Mouse (Mus musculus): ENCODE results near the gene Gale. TPM values are rescaled to one million over a fixed set of nuclear protein-coding genes. Genes with fewer than 3 reads are reported as not detected.

Gene Gale
- polyA plus RNA-seq, 1 experiment from 2014 or later, result 96.5 TPM

GRCm38 (mm10) chr4:135986301-135986942 is 22.9 kb downstream of the Gale start:
- Histone ChIP-seq H3K36me3 (replicated peaks; ENCODE audit: insufficient read depth, low read length) (peaks cover 25% of the 10 kb centered on the region), H3K27me3 (ENCODE audit: insufficient read depth, low read length) (no peaks in the 10 kb centered on the region), H3K9me3 (ENCODE audit: low read length) (no peaks in the 10 kb centered on the region), H3K4me2 (ENCODE audit: low read depth, low read length) (peak overlapping the region; percentile 91), H3K27ac (ENCODE audit: low read depth) (peak overlapping the region; percentile 96), H3K4me3 (ENCODE audit: low read depth, low read length) (peak overlapping the region; percentile 98), H3K4me1 (ENCODE audit: insufficient read depth) (peaks cover 21% of the 10 kb centered on the region), H3K9ac (replicated peaks) (peak overlapping the region; percentile 100)
- WGBS (ENCODE audit: insufficient replicate concordance), result 6% methylated on average over 22 of the region's 23 CpGs
- peak; percentile 4; the same call in 1 of the 2 replicates for ATAC-seq
- DNase-seq, result no peak
- TF ChIP-seq EP300 (IDR thresholded peaks at IDR 0.05; ENCODE audit: low read depth) (no peak), CTCF (IDR thresholded peaks at IDR 0.05; ENCODE audit: low read depth) (no peak)

- ATAC-seq, result peak; percentile 91
- H3K4me1 ChIP-seq (ENCODE audit: insufficient read depth), result peaks cover 21% of the 10 kb centered on the region
- no peaks in the 10 kb centered on the region for H3K9me3 ChIP-seq (ENCODE audit: low read length)
- peak within 1 kb of the TSS; percentile 100 for H3K9ac ChIP-seq (replicated peaks)
- peaks cover 22% of the 10 kb centered on the region for H3K36me3 ChIP-seq (replicated peaks; ENCODE audit: insufficient read depth, low read length)
- peak within 1 kb of the TSS; percentile 91 for H3K4me2 ChIP-seq (ENCODE audit: low read depth, low read length)
- H3K27ac ChIP-seq (ENCODE audit: low read depth), result peak within 1 kb of the TSS; percentile 96
- peak; percentile 94 for DNase-seq
- TF ChIP-seq EP300 (IDR thresholded peaks at IDR 0.05; ENCODE audit: low read depth) (no peak), CTCF (IDR thresholded peaks at IDR 0.05; ENCODE audit: low read depth) (peak; percentile 50)
- WGBS (ENCODE audit: insufficient replicate concordance), result under 1% methylated on average over 68 of the region's 81 CpGs
- H3K27me3 ChIP-seq (ENCODE audit: insufficient read depth, low read length), result no peaks in the 10 kb centered on the region
- peak within 1 kb of the TSS; percentile 98 for H3K4me3 ChIP-seq (ENCODE audit: low read depth, low read length)
Measured at GRCm38 (mm10) chr4:135986943-135987710, 23.6 kb downstream of the Gale start, which contains the start of gene Pithd1. TSS of gene Pithd1 (minus strand) at chr4:135987264.

DNA sequence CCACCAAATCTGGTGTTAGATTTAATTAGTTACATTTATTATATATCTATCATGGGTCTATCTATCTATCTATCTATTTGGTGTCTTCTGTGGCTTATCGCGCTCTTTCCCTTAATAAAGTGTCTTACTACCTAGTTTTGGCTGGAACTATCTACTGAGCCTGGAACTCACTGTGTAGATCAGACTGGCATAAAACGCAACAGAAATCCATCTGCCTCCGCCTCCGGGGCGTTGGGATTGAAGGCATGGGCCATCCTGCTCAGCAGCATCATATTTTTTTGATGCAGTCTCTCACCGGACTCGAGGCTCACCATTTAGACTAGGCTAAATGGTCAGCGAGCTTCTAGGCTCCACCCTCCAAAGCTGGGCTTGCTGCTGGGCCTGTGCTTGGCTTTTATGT is 24.2 kb downstream of the Gale start:
- Histone ChIP-seq H3K4me1 (ENCODE audit: insufficient read depth) (peaks cover 21% of the 10 kb centered on the region), H3K27ac (ENCODE audit: low read depth) (peak overlapping the region; percentile 96), H3K27me3 (ENCODE audit: insufficient read depth, low read length) (no peaks in the 10 kb centered on the region), H3K4me3 (ENCODE audit: low read depth, low read length) (peak overlapping the region; percentile 98), H3K9ac (replicated peaks) (peak overlapping the region; percentile 100), H3K36me3 (replicated peaks; ENCODE audit: insufficient read depth, low read length) (peaks cover 21% of the 10 kb centered on the region), H3K9me3 (ENCODE audit: low read length) (no peaks in the 10 kb centered on the region), H3K4me2 (ENCODE audit: low read depth, low read length) (peak overlapping the region; percentile 91)
- no peak for ATAC-seq
- WGBS (ENCODE audit: insufficient replicate concordance), result 74% methylated on average over 9 of the region's 9 CpGs
- no peak for DNase-seq
- no peak for TF ChIP-seq EP300 (IDR thresholded peaks at IDR 0.05; ENCODE audit: low read depth)

DNA sequence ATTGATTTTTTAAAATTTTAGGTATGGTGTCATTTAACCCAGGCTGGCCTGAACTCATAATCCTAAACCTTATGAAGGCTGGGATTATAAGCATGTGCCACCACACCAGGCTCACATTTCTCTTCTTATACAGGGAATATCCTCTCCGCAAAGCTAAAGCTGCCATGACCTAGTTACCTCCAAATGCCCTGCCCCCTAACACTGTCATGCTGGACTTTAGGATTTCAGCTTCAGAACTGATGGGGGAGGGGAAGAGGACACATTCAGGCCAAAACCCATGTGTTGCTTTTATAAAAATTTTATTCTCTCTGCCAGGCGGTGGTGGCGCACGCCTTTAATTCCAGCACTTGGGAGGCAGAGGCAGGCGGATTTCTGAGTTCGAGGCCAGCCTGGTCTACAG is 30.4 kb downstream of the Gale start:
- Histone ChIP-seq H3K4me2 (ENCODE audit: low read depth, low read length) (no peak overlapping the region), H3K27ac (ENCODE audit: low read depth) (peak overlapping the region; percentile 51), H3K36me3 (replicated peaks; ENCODE audit: insufficient read depth, low read length) (no peaks in the 10 kb centered on the region), H3K9me3 (ENCODE audit: low read length) (no peaks in the 10 kb centered on the region), H3K27me3 (ENCODE audit: insufficient read depth, low read length) (no peaks in the 10 kb centered on the region), H3K9ac (replicated peaks) (no peak overlapping the region), H3K4me1 (ENCODE audit: insufficient read depth) (0 out of 2 replicates have a peak, but pooled peaks cover 2% of the 10 kb centered on the region), H3K4me3 (ENCODE audit: low read depth, low read length) (no peak overlapping the region)
- DNase-seq, result no peak
- 92% methylated on average over 6 of the region's 6 CpGs for whole genome bisulfite sequencing (ENCODE audit: insufficient replicate concordance)
- peak; percentile 70 for ATAC-seq
- TF ChIP-seq CTCF (IDR thresholded peaks at IDR 0.05; ENCODE audit: low read depth) (no peak), EP300 (IDR thresholded peaks at IDR 0.05; ENCODE audit: low read depth) (no peak)

DNA sequence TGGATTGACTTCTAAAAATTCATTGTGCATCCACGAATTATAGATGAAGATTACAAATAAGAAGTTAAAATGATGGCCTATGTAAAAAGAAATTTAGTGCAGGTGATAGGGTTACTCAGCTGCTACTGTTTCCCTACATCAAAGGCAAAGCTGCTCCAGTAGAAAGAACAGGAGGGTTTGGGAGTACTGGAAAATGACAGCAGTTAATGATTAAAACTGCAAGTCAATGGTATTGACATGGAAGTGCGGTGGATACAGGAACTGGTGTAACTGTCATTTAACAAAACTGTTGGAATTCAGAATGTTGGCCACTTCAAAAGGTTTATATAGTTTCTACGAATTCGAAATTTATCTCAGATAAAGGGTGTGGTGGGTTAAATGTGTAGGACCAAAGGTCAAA is 31.6 kb downstream of the Gale start:
- WGBS (ENCODE audit: insufficient replicate concordance), result 63% methylated on average over 4 of the region's 4 CpGs
- DNase-seq, result no peak
- Histone ChIP-seq H3K27me3 (ENCODE audit: insufficient read depth, low read length) (no peaks in the 10 kb centered on the region), H3K36me3 (replicated peaks; ENCODE audit: insufficient read depth, low read length) (no peaks in the 10 kb centered on the region), H3K9ac (replicated peaks) (no peak overlapping the region), H3K9me3 (ENCODE audit: low read length) (no peaks in the 10 kb centered on the region), H3K4me3 (ENCODE audit: low read depth, low read length) (no peak overlapping the region), H3K4me2 (ENCODE audit: low read depth, low read length) (no peak overlapping the region), H3K4me1 (ENCODE audit: insufficient read depth) (0 out of 2 replicates have a peak, but pooled peaks cover 2% of the 10 kb centered on the region), H3K27ac (ENCODE audit: low read depth) (peak overlapping the region; percentile 44; the same call in 1 of the 2 replicates)
- TF ChIP-seq EP300 (IDR thresholded peaks at IDR 0.05; ENCODE audit: low read depth) (no peak), CTCF (IDR thresholded peaks at IDR 0.05; ENCODE audit: low read depth) (no peak)
- peak; percentile 59; the same call in 1 of the 2 replicates for ATAC-seq

- Histone ChIP-seq H3K27me3 (ENCODE audit: insufficient read depth, low read length) (no peaks in the 10 kb centered on the region), H3K4me3 (ENCODE audit: low read depth, low read length) (no peak overlapping the region), H3K4me1 (ENCODE audit: insufficient read depth) (no peaks in the 10 kb centered on the region), H3K4me2 (ENCODE audit: low read depth, low read length) (no peak overlapping the region), H3K9me3 (ENCODE audit: low read length) (no peaks in the 10 kb centered on the region), H3K36me3 (replicated peaks; ENCODE audit: insufficient read depth, low read length) (peaks cover 62% of the 10 kb centered on the region), H3K9ac (replicated peaks) (no peak overlapping the region), H3K27ac (ENCODE audit: low read depth) (no peak overlapping the region)
- DNase-seq (no peak), ATAC-seq (no peak)
- TF ChIP-seq EP300 (IDR thresholded peaks at IDR 0.05; ENCODE audit: low read depth), result no peak
- TF ChIP-seq CTCF (IDR thresholded peaks at IDR 0.05; ENCODE audit: low read depth), result no peak
- 72% methylated on average over 5 of the region's 5 CpGs for WGBS (ENCODE audit: insufficient replicate concordance)
Measured at GRCm38 (mm10) chr4:136004107-136004675, 40.7 kb downstream of the Gale start.
